ENCODE assay signal across 11 mouse cellular contexts in the genomic region with DNA sequence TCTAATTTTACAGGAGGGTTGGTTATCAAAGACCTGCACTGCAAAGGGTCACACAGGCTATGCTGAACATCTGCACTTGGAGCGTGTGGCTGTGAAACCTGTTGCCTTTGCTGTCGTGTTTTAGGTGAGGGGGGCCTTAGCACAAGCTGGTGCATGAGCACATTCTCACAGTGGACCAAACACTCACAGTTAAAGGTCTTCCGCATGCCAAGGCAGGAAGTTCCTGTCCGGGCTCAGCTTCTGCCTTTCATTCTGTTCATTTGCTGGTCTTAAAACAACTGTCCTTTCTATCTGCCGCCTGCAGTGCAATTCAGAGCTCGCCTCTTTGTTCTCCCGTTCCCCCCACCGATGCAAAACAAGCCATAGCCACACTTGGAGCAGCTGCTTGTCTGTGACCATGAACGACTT.
DNase-seq lines count a peak whose midpoint lies in the region; ATAC-seq lines count a peak whose summit lies in the region.
"Had no signal": no experiment of that assay in that cellular context is flagged by ENCODE, and none has a peak within 500 bp of the region (broad histone marks: within the 10 kb centered on the region; RNA-seq: fewer than 3 reads in every experiment).

No protein-coding gene starts in this region.

- no peak overlapping the region for H3K4me3 ChIP-seq in embryonic facial prominence, embryonic 12.5 days
- no peak overlapping the region for H3K4me3 ChIP-seq in hindbrain, embryonic 15.5 days
- H3K4me3 ChIP-seq in neural tube, embryonic 11.5 days (ENCODE audit: low read depth, low read length) = no peak overlapping the region
- H3K4me3 ChIP-seq: myocyte had no signal

- ATAC-seq in embryonic facial prominence, embryonic 12.5 days (ENCODE audit: insufficient number of reproducible peaks, insufficient read depth, low FRiP score, low TSS enrichment) = no peak
- ATAC-seq in hindbrain, embryonic 15.5 days (ENCODE audit: low FRiP score, low read depth) = no peak
- peak; percentile 73 for ATAC-seq in neural tube, embryonic 11.5 days (ENCODE audit: insufficient read depth, low FRiP score, low TSS enrichment)

- H3K27me3 ChIP-seq in embryonic facial prominence, embryonic 12.5 days = no peaks in the 10 kb centered on the region
- no peaks in the 10 kb centered on the region for H3K27me3 ChIP-seq in hindbrain, embryonic 15.5 days
- no peaks in the 10 kb centered on the region for H3K27me3 ChIP-seq in neural tube, embryonic 11.5 days (ENCODE audit: control insufficient read depth, insufficient read depth, low read length)

- H3K4me1 ChIP-seq in embryonic facial prominence, embryonic 12.5 days = peaks cover 11% of the 10 kb centered on the region
- peaks cover 4% of the 10 kb centered on the region; the same call in 1 of the 2 replicates for H3K4me1 ChIP-seq in hindbrain, embryonic 15.5 days (replicated peaks)
- no peaks in the 10 kb centered on the region for H3K4me1 ChIP-seq in neural tube, embryonic 11.5 days (ENCODE audit: control insufficient read depth, insufficient read depth, low read length)

- 7% methylated on average over 9 of the region's 9 CpGs for WGBS in embryonic facial prominence, embryonic 12.5 days
- WGBS in hindbrain, embryonic 15.5 days = 4% methylated on average over 9 of the region's 9 CpGs
- WGBS in neural tube, embryonic 11.5 days = 3% methylated on average over 9 of the region's 9 CpGs

- intact Hi-C loops in left cerebral cortex, postnatal 4 days (cut with DNase I) = no loop called here

- H3K9ac ChIP-seq in embryonic facial prominence, embryonic 12.5 days = no peak overlapping the region
- no peak overlapping the region for H3K9ac ChIP-seq in hindbrain, embryonic 15.5 days
- H3K9ac ChIP-seq in neural tube, embryonic 11.5 days (ENCODE audit: low read length) = no peak overlapping the region
- H3K9ac ChIP-seq: liver, embryonic 14.5 days had no signal

- peak overlapping the region; percentile 43; the same call in 1 of the 2 replicates for H3K27ac ChIP-seq in embryonic facial prominence, embryonic 12.5 days
- no peak overlapping the region for H3K27ac ChIP-seq in hindbrain, embryonic 15.5 days (replicated peaks)
- H3K27ac ChIP-seq in neural tube, embryonic 11.5 days (ENCODE audit: low read depth, low read length) = no peak overlapping the region
- H3K27ac ChIP-seq: liver, embryonic 14.5 days had no signal

- H3K9me3 ChIP-seq in embryonic facial prominence, embryonic 12.5 days = no peaks in the 10 kb centered on the region
- H3K9me3 ChIP-seq in hindbrain, embryonic 15.5 days = no peaks in the 10 kb centered on the region
- no peaks in the 10 kb centered on the region for H3K9me3 ChIP-seq in neural tube, embryonic 11.5 days (ENCODE audit: control insufficient read depth, low read length)

- DNase-seq in left cerebral cortex, postnatal 4 days = peak; percentile 10
- DNase-seq in left cerebral cortex, adult 11 months (ENCODE audit: low spot score) = no peak
- DNase-seq in neural tube, embryonic 11.5 days (ENCODE audit: low spot score) = peak; percentile 58
- DNase-seq in kidney, postnatal 36 days = no peak
- DNase-seq in left cerebral cortex, adult 18-20 months (ENCODE audit: low spot score in 2 of 2) = no peak
- DNase-seq in layer of hippocampus, postnatal 14 days (ENCODE audit: low spot score in 2 of 2) = no peak
- DNase-seq: cerebellum, adult 9-11 months had no signal

- no peaks in the 10 kb centered on the region for H3K36me3 ChIP-seq in embryonic facial prominence, embryonic 12.5 days
- no peaks in the 10 kb centered on the region for H3K36me3 ChIP-seq in hindbrain, embryonic 15.5 days
- H3K36me3 ChIP-seq in neural tube, embryonic 11.5 days (ENCODE audit: control insufficient read depth, insufficient read depth, low read length) = no peaks in the 10 kb centered on the region

- 0 out of 2 replicates have a peak overlapping the region, but pooled peaks have one; percentile 19 for H3K4me2 ChIP-seq in embryonic facial prominence, embryonic 12.5 days (replicated peaks)
- peak overlapping the region; percentile 19; the same call in 1 of the 2 replicates for H3K4me2 ChIP-seq in hindbrain, embryonic 15.5 days
- H3K4me2 ChIP-seq in neural tube, embryonic 11.5 days (ENCODE audit: low read depth) = no peak overlapping the region

Comparison
In these comparisons a context has a peak if more than half of its experiments do, and no peak if none do; other contexts are left out.
1. DNase-seq: peak in left cerebral cortex, postnatal 4 days (single experiment) and neural tube, embryonic 11.5 days (single experiment); none in left cerebral cortex, adult 11 months (single experiment), kidney, postnatal 36 days (0 of 2), left cerebral cortex, adult 18-20 months (0 of 2) and layer of hippocampus, postnatal 14 days (0 of 2).